Mouse (Mus musculus) kidney, embryonic 16.5 days (tissue): ENCODE measurements around the gene Adamts16. TPM values are rescaled to one million over a fixed set of nuclear protein-coding genes. Genes with fewer than 3 reads are reported as not detected.
A peak's percentile ranks its signal among the peaks of the same experiment; 100 is the strongest.

Experiments
- ATAC-seq: fragments of 200-750 bp; cut with Nextera tagmentation; 2 replicates; pipeline ENCODE4 v1.8.0; 2017; ENCODE audit warnings: moderate TSS enrichment; ENCODE audit not compliant: low FRiP score, low TSS enrichment
- H3K27ac ChIP-seq: fragments of 300-500 bp; sonication (generic); 2 replicates; pipeline ENCODE4 v1.5.1; 2014; ENCODE audit warnings: low read length
- H3K27me3 ChIP-seq: fragments of 300-500 bp; sonication (generic); 2 replicates; pipeline ENCODE4 v1.6.1; 2014; ENCODE audit warnings: low read length, control low read depth, mixed read lengths; ENCODE audit not compliant: insufficient read depth
- H3K36me3 ChIP-seq: fragments of 300-500 bp; sonication (generic); 2 replicates; pipeline ENCODE4 v1.6.1; 2014; ENCODE audit warnings: low read length, control low read depth, mixed read lengths; ENCODE audit not compliant: insufficient read depth
- H3K4me1 ChIP-seq: fragments of 300-500 bp; sonication (generic); 2 replicates; pipeline ENCODE4 v1.6.1; 2014; ENCODE audit warnings: low read length, control low read depth, mixed read lengths; ENCODE audit not compliant: insufficient read depth
- H3K4me2 ChIP-seq: fragments of 300-500 bp; sonication (generic); replicated peaks from 2 replicates; pipeline ENCODE4 v1.6.1; 2014; ENCODE audit warnings: low read depth, low read length
- H3K4me3 ChIP-seq: fragments of 300-500 bp; sonication (generic); 2 replicates; pipeline ENCODE4 v1.5.1; 2014; ENCODE audit warnings: mild to moderate bottlenecking, low read length
- H3K9ac ChIP-seq: fragments of 300-500 bp; sonication (generic); replicated peaks from 2 replicates; pipeline ENCODE4 v1.6.1; 2014; ENCODE audit warnings: low read length
- H3K9me3 ChIP-seq: fragments of 300-500 bp; sonication (generic); 2 replicates; pipeline ENCODE4 v1.6.1; 2016; ENCODE audit warnings: low read length, control low read depth
- WGBS: fragments of 180-500 bp; shearing (Covaris S2); extraction: QIAGEN DNeasy Blood & Tissue Kit; methylation state at CpG from one replicate; pipeline ENCODE4 v1.1.7; 2014; 5-methylcytosine and 5-hydroxymethylcytosine counted together
- polyA plus RNA-seq: library from polyadenylated mRNA; unstranded; fragments of >200 nt; fragmentation: Nextera tagmentation; extraction: Ambion mirVana; gene quantifications from 2 replicates; pipeline ENCODE4 v1.2.1, GENCODE M21; 2015

The Adamts16 gene
- polyA plus RNA-seq, 1 experiment from 2014 or later: 19.6 TPM

DNA sequence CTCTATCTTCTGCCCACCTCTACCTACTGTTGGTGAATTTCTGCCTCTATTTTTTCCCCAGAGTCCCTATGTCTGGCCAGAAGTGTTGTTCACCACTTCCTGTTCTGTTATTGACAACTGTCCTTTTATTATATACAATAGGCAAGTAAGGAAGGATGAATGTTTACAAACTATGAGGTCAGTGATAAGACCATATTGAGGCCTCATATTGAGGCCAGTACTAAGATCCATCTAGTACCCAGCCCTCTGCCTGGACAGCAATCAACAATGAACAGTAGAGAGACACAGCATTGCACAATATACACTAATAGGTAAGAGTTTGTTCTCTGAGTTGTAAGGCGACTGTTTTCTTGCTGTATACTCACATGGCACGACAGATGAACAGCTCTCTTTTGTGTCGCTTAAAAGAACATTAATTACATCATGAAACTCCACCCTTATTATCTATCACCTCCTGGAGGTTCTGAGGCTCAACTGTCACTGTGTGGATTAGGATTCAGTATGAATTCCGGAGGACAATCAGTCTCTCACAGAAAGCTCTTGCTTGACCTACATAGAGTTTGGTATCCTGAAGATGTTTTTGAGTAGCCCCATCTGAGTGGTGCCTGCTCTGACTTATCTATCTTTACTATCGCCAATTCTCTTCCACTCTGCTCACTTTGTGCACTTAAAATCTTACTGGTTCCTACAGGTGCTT is 134.3 kb downstream of the Adamts16 start:
- Histone ChIP-seq H3K9me3 (no peaks in the 10 kb centered on the region), H3K4me1 (no peaks in the 10 kb centered on the region), H3K9ac (no peak overlapping the region), H3K27ac (no peak overlapping the region), H3K4me2 (no peak overlapping the region), H3K27me3 (no peaks in the 10 kb centered on the region), H3K4me3 (no peak overlapping the region), H3K36me3 (no peaks in the 10 kb centered on the region)
- 91% methylated on average over 5 of the region's 5 CpGs for whole genome bisulfite sequencing
- no peak for ATAC-seq

DNA sequence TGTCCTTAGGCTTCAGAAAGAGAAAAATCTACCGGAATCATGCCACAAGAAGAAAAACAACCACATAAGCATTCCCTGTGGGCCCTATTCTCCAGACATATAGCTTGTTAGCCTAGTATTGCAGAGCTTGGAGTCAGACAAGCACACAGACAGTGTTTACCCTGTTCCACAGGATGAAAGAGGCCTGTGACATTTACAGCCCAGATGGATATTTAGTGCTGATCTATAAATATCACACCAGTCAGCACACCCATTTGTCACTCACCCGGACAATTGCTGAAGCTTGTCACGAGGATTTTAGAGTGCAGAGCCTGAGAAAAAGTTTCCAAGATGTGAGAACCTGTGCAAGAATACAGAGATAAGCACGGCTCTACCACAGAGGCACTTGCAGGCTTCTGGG is 138.7 kb downstream of the Adamts16 start:
- H3K4me1 ChIP-seq: no peaks in the 10 kb centered on the region
- ATAC-seq: no peak
- H3K27me3 ChIP-seq: no peaks in the 10 kb centered on the region
- no peak overlapping the region for H3K4me2 ChIP-seq
- H3K36me3 ChIP-seq: no peaks in the 10 kb centered on the region
- no peak overlapping the region for H3K4me3 ChIP-seq
- H3K9me3 ChIP-seq: no peaks in the 10 kb centered on the region
- no peak overlapping the region for H3K27ac ChIP-seq
- no peak overlapping the region for H3K9ac ChIP-seq
- WGBS: 15% methylated on average over 4 of the region's 4 CpGs

DNA sequence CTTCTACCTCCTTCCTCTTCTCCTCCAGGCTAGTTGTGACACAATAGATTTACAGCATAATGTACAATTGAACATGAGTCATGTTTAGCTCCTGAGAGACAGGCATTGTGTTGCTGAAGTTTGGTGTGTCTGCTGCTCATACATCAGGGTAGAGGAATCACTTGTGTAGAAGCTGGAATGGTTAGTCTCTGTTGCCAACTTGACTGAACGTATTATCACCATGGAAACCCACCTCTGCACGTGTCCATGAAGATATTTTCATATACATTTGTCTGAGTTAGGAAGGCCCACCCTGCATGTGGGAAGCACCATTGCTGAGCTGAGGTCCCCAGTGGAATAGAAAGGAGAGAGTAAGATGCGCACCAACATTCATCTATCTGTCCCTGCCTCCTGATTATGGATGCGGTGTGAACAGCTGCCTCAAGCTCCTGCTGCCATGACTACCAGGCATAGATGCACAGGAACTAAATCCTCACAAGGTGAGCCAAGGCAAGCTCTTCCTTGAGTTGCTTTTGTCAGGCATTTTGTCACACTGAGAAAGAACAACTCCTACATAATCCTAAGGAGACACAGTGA is 142.7 kb downstream of the Adamts16 start:
- Histone ChIP-seq H3K9ac (no peak overlapping the region), H3K4me3 (no peak overlapping the region), H3K4me1 (no peaks in the 10 kb centered on the region), H3K9me3 (no peaks in the 10 kb centered on the region), H3K27me3 (no peaks in the 10 kb centered on the region), H3K4me2 (no peak overlapping the region), H3K27ac (no peak overlapping the region), H3K36me3 (no peaks in the 10 kb centered on the region)
- no peak for ATAC-seq
- WGBS: 82% methylated on average over 4 of the region's 4 CpGs

DNA sequence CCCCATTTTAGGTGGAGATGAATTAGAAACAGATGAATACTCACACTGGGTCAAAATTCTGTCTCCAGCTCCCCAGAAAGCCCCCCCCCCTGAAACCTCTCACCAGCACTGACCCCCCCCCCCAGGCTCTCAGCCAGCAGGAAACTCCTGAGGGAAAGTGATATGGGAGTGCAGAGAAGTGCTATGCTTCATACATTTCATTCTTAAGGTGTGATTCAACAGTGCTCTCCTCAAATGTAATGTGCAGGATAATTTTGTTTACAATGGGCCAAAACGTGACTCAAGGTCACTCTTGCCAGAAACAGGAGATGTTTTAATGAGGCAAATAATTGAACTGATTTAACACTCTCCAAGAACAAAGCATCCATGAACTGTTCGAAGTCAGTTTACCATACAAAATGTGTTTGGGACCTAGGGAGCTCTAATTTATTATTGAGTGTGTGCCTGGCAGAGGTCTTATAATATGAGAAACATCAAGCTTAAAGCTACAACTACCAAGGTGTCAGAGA is 152.1 kb downstream of the Adamts16 start:
- Histone ChIP-seq H3K4me2 (no peak overlapping the region), H3K4me1 (no peaks in the 10 kb centered on the region), H3K4me3 (no peak overlapping the region), H3K27ac (no peak overlapping the region), H3K9me3 (no peaks in the 10 kb centered on the region), H3K27me3 (no peaks in the 10 kb centered on the region), H3K36me3 (no peaks in the 10 kb centered on the region), H3K9ac (no peak overlapping the region)
- 9% methylated on average over 2 of the region's 2 CpGs for WGBS
- no peak for ATAC-seq

DNA sequence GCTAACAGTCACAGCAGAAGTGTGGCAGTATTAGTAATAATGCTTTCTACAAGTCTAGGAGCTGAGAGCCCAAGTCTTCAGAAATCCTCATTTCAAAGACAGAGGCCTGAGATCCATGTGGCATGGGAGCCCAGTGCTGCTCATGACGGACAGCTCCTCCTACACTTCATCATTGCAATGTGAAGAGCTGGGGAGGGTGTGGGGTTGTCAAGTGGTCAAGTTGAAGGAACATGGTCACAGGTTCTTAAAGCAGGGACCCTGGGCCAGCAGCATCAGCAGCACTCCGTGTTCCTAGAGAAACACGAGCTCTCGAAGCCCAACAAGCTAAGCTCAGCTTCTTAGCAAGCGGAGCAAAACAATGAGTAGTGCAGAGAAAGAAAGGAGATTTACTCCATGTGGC is 155.8 kb downstream of the Adamts16 start:
- no peaks in the 10 kb centered on the region for H3K4me1 ChIP-seq
- H3K4me3 ChIP-seq: no peak overlapping the region
- no peak overlapping the region for H3K9ac ChIP-seq
- H3K27me3 ChIP-seq: no peaks in the 10 kb centered on the region
- no peak for ATAC-seq
- H3K4me2 ChIP-seq: no peak overlapping the region
- 68% methylated on average over 5 of the region's 5 CpGs for WGBS
- H3K9me3 ChIP-seq: no peaks in the 10 kb centered on the region
- H3K36me3 ChIP-seq: no peaks in the 10 kb centered on the region
- H3K27ac ChIP-seq: no peak overlapping the region

DNA sequence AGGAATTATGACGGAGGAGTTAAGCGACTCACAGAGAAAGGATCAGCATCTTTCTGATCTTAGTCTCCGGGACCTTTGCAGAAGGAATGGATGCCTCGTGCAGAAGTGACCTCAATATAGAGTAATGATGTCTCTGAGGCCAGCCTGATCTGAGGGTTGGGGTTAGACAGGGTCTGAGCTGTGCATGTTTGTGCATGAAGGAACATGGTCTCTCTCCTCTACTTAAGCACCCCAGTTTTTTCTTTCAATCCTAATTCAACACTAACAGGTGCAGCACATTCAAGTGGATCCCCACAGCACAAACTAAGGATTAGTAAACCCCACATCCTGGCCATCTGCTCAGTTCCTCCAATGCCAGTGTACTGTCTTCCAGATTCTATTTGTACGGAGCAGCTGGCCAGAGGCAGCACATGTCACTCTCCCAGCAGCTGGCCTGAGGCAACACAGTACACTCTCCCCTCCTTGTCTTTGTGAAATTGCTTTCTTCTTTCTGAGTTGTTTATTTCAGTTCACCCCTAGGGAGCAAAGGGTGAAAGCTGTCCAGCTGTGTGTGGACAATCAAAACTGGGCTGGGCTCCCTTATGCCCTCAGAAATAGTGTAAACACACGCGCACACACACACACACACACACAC is 156.5 kb downstream of the Adamts16 start:
- Histone ChIP-seq H3K9me3 (no peaks in the 10 kb centered on the region), H3K27me3 (no peaks in the 10 kb centered on the region), H3K4me3 (no peak overlapping the region), H3K4me1 (no peaks in the 10 kb centered on the region), H3K4me2 (no peak overlapping the region), H3K9ac (no peak overlapping the region), H3K27ac (no peak overlapping the region), H3K36me3 (no peaks in the 10 kb centered on the region)
- ATAC-seq: no peak
- WGBS: 72% methylated on average over 7 of the region's 7 CpGs

DNA sequence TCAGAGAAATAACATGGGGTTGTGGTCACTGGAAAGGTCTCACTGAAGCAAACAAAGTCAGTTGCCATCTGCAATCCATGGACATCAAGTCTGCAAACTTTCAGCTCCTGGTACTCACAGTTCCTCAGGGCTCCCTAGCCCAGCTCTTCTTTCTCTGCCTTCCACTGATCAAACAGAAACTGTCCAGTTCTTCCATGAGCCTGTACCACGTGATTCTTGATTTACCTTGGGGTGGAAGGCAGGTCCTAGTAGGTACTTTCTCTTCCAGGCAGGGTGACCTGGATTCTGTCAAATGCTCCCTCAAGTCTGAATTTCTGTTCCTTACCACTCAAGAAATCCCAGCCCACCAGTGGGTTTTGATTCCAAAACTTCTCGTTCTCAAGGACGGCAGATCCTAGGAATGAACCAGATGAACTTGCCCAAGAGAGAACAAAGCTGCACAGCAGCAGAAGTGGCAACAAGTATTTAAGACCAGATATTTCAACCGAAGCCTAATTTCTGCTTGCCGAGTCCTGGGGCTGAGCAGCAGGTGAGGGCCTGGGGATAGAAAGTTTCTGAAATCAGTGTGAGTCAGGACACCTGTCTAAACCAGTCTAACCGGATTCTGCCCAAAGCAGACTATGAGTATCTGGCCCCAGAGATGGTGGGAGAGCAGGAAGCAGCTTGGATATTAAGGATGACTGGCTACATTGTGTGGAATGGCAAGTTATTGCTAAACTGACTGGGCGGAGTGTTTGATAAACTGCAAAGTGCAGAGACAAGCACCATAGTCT is 160.0 kb downstream of the Adamts16 start:
- Histone ChIP-seq H3K4me3 (no peak overlapping the region), H3K27ac (no peak overlapping the region), H3K4me1 (no peaks in the 10 kb centered on the region), H3K36me3 (no peaks in the 10 kb centered on the region), H3K9ac (no peak overlapping the region), H3K4me2 (no peak overlapping the region), H3K27me3 (no peaks in the 10 kb centered on the region), H3K9me3 (no peaks in the 10 kb centered on the region)
- ATAC-seq: peak; percentile 61
- 77% methylated on average over 7 of the region's 7 CpGs for WGBS

DNA sequence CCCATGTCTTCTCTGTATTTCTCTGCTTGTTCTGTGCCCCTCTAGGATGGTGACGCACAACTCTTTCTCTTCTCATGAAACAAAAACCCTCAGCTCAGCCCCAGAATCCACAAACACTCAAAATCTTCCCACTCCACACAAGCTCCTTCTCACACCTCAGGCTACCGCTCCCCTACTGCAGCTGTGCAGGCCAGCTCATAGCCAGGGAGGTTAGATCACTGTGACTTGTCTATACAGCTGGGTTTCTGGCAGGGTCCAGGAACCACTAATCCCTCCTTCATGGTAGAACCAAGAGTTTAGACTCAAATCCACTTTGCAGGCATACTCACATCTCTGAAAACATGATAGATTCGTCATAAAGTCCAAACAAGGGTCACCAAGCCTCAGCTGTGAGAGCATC is 161.3 kb downstream of the Adamts16 start:
- WGBS: 92% methylated on average over 3 of the region's 3 CpGs
- Histone ChIP-seq H3K9ac (no peak overlapping the region), H3K4me2 (no peak overlapping the region), H3K27me3 (no peaks in the 10 kb centered on the region), H3K4me1 (peaks cover 7% of the 10 kb centered on the region; the same call in 1 of the 2 replicates), H3K27ac (no peak overlapping the region), H3K9me3 (no peaks in the 10 kb centered on the region), H3K36me3 (no peaks in the 10 kb centered on the region), H3K4me3 (no peak overlapping the region)
- no peak for ATAC-seq
